Mouse (Mus musculus): ENCODE data around the gene Adam23.

GRCm38 (mm10) chr1:63507386-63507785 is 61.7 kb downstream of the Adam23 start:
- no peak for TF ChIP-seq CTCF (IDR thresholded peaks at IDR 0.05; ENCODE audit: borderline replicate concordance, extremely low read depth, insufficient read depth, insufficient read length)
- no peak for TF ChIP-seq POLR2A (IDR thresholded peaks at IDR 0.05; ENCODE audit: borderline replicate concordance, extremely low read depth, insufficient read depth, insufficient read length, poor library complexity, severe bottlenecking)

Data from brain, embryonic 14.5 days (tissue).